Mouse (Mus musculus) ES-E14 (cell line): ENCODE data around the gene Ergic3.

ENCODE experiments used
- CHD2 ChIP-seq: IDR thresholded peaks from 2 replicates; pipeline ENCODE4 v1.6.1; 2014; ENCODE audit warnings: mild to moderate bottlenecking, low read depth, low read length, inconsistent platforms
- HCFC1 ChIP-seq: IDR thresholded peaks from 2 replicates; pipeline ENCODE4 v1.6.1; 2012; ENCODE audit warnings: low read length, inconsistent platforms, borderline replicate concordance; ENCODE audit not compliant: insufficient read depth
- MAFK ChIP-seq: IDR thresholded peaks from 2 replicates; pipeline ENCODE4 v1.6.1; 2014; ENCODE audit warnings: mild to moderate bottlenecking, low read depth, low read length, inconsistent platforms; ENCODE audit not compliant: insufficient read depth
- ZC3H11A ChIP-seq: IDR thresholded peaks from 2 replicates; pipeline ENCODE4 v1.6.1; 2012; ENCODE audit warnings: low read depth, mild to moderate bottlenecking, inconsistent platforms, low read length, borderline replicate concordance
- ZNF384 ChIP-seq: IDR thresholded peaks from 2 replicates; pipeline ENCODE4 v1.6.1; 2012; ENCODE audit warnings: low read depth, low read length, inconsistent platforms

DNA sequence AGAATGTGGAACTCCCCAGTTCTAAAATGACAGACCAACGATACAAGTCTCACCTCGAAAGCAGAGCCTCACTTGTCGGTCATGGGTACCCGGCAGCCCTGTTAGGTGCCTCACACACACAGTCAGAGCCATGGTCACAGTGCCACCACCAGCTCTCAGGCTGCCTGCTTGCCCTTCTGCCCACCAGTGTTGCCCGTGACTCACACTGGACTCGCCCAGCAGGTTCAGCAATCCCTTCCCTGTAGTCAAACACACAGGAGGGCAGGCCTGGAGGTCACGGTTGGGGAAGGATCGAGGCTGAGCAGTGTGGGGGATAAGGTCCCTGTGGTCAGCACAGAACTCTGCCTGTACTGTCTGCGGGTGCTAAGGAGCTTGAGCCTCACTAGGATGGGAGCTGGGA is 45.0 kb downstream of the Ergic3 start, which contains the start of gene Fer1l4:
- TF ChIP-seq CHD2 (no peak), ZNF384 (no peak), ZC3H11A (no peak), MAFK (no peak), HCFC1 (no peak)
